Mouse (Mus musculus): ENCODE measurements at regions not wholly inside any gene's neighbourhood (a gene's known extent, or its start where the extent isn't known, plus 50 kb on each side); places are given as distances from the start of the nearest gene placed in this dataset.
A peak's percentile ranks its signal among the peaks of the same experiment; 100 is the strongest.

DNA sequence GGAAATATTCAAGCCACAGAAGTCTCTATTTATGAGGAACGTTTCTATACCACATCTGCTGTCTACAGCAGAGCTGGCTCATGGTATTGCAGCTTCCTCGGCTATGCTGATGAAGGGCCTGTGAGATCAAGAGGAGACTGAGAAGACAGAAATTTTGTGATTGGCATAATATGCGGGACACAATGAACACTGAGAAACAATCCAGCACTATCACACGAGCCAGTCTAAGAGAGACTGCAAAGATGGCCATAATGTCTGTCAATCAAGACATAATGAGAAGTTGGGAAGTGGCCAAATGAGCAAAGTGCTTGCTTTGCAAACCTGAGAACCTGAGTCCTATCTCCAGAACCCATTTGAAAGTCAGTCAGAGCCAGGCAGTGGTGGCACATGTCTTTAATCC lies 437.5 kb downstream of the Pdcd6ip start:
- WGBS, result 17% methylated on average over 4 of the region's 4 CpGs
- H3K4me1 ChIP-seq, result peaks cover 10% of the 10 kb centered on the region; the same call in 1 of the 2 replicates
- H3K9ac ChIP-seq (replicated peaks), result no peak overlapping the region
- H3K4me2 ChIP-seq (replicated peaks), result no peak overlapping the region
- no peaks in the 10 kb centered on the region for H3K9me3 ChIP-seq
- no peaks in the 10 kb centered on the region for H3K27me3 ChIP-seq
- no peaks in the 10 kb centered on the region for H3K36me3 ChIP-seq
- peak overlapping the region; percentile 38; the same call in 1 of the 2 replicates for H3K27ac ChIP-seq (replicated peaks)
- ATAC-seq (replicated peaks), result peak; percentile 84
- H3K4me3 ChIP-seq, result no peak overlapping the region

DNA sequence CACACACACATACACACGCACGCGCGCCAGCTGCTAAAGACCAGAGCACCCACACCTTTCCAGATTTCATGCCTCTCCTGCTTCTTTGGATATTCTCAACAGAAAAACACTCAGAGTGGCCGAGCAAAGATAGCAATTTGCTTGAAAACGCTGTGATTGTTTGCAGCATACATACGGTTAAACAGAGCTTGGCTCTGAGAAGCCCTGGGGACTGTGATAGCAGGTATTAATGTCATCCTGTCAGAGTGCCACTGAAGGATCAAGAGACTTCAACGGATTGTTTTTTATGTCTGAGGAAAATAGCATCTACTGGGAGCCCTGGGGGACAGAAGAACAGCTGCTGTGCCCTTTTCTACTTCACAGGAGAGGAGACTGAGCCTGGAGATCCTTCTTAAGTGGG lies 440.4 kb downstream of the Pdcd6ip start:
- H3K27ac ChIP-seq (replicated peaks), result no peak overlapping the region; the same call in 1 of the 2 replicates
- no peak overlapping the region for H3K4me2 ChIP-seq (replicated peaks)
- H3K36me3 ChIP-seq, result no peaks in the 10 kb centered on the region
- H3K9me3 ChIP-seq, result no peaks in the 10 kb centered on the region
- H3K4me1 ChIP-seq, result peaks cover 10% of the 10 kb centered on the region; the same call in 1 of the 2 replicates
- no peak overlapping the region for H3K4me3 ChIP-seq
- no peaks in the 10 kb centered on the region for H3K27me3 ChIP-seq
- WGBS, result 73% methylated on average over 8 of the region's 8 CpGs
- H3K9ac ChIP-seq (replicated peaks), result no peak overlapping the region
- no peak for ATAC-seq (replicated peaks)

DNA sequence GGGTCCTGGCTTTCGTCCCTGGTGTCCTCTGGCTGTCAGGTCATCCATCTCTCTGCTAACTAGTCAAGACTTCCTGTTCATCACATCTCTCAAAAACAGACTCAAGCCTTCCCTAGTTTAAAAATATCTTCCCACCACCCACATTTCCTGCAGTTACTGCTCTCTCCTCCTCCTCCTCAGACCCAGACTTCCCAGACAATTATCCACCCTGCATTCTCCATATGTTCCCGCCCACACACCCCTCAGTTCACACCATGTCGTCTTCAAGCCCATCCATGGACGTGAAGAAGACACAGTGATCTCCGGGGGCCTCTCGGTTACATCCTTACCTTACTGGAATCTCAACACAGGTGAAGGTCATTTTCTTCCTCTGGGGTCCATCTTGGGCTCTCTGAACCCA lies 444.4 kb downstream of the Pdcd6ip start:
- no peak overlapping the region for H3K4me2 ChIP-seq (replicated peaks)
- H3K36me3 ChIP-seq, result no peaks in the 10 kb centered on the region
- no peak overlapping the region for H3K4me3 ChIP-seq
- no peak for ATAC-seq (replicated peaks)
- H3K27ac ChIP-seq (replicated peaks), result no peak overlapping the region
- no peak overlapping the region for H3K9ac ChIP-seq (replicated peaks)
- no peaks in the 10 kb centered on the region for H3K9me3 ChIP-seq
- WGBS, result 90% methylated on average over 6 of the region's 6 CpGs
- no peaks in the 10 kb centered on the region for H3K4me1 ChIP-seq
- no peaks in the 10 kb centered on the region for H3K27me3 ChIP-seq

DNA sequence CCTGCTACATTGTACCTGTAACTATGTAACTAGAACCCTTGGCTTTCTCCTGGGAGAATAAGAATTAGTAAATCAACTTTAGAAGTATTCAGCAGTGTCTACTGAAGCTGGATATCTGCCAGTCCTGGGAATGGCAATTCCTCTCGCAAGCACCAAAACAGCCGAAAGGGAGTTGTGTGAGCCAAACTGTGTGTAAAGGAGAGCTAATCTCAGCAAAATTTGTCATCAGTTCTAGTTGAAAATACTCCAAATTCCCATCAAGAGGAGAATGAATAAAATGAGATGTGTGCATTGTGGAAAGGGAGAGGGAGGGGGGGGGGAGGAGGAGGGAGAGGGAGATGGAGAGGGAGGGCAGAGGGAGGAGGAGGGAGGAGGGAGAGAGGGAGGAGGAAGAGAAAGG lies 447.8 kb downstream of the Pdcd6ip start:
- WGBS, result 41% methylated on average over 2 of the region's 2 CpGs

DNA sequence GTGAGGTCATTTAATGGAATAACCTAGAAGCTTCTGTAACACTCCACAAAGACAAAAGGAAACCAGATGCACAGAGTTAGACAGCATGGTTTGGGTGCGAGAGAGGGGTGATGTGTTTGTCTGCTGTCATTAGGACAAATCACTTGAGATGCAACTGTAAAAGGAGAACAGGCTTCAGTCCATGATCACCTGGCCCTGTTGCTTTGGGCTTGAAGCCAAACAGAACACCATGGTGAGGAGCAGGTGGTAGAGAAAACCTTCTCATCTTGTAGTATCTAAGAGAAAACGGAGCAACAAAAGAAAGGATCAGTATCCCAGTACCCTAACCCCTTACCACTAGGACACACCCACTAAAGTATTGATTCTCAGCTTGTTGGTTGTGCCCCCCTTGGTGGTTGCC lies 449.5 kb downstream of the Pdcd6ip start:
- Histone ChIP-seq H3K36me3 (no peaks in the 10 kb centered on the region), H3K4me3 (no peak overlapping the region), H3K4me1 (no peaks in the 10 kb centered on the region), H3K27ac (replicated peaks) (no peak overlapping the region), H3K9me3 (no peaks in the 10 kb centered on the region), H3K27me3 (no peaks in the 10 kb centered on the region), H3K4me2 (replicated peaks) (no peak overlapping the region), H3K9ac (replicated peaks) (no peak overlapping the region)
- 83% methylated on average over 2 of the region's 2 CpGs for WGBS
- no peak for ATAC-seq (replicated peaks)

More for the DNA sequence above, 447.8 kb downstream of the Pdcd6ip start:
- Histone ChIP-seq H3K4me3 (no peak overlapping the region), H3K27me3 (no peaks in the 10 kb centered on the region), H3K4me2 (replicated peaks) (no peak overlapping the region), H3K9me3 (no peaks in the 10 kb centered on the region), H3K27ac (replicated peaks) (no peak overlapping the region), H3K9ac (replicated peaks) (no peak overlapping the region), H3K4me1 (no peaks in the 10 kb centered on the region), H3K36me3 (no peaks in the 10 kb centered on the region)
- ATAC-seq (replicated peaks), result no peak

DNA sequence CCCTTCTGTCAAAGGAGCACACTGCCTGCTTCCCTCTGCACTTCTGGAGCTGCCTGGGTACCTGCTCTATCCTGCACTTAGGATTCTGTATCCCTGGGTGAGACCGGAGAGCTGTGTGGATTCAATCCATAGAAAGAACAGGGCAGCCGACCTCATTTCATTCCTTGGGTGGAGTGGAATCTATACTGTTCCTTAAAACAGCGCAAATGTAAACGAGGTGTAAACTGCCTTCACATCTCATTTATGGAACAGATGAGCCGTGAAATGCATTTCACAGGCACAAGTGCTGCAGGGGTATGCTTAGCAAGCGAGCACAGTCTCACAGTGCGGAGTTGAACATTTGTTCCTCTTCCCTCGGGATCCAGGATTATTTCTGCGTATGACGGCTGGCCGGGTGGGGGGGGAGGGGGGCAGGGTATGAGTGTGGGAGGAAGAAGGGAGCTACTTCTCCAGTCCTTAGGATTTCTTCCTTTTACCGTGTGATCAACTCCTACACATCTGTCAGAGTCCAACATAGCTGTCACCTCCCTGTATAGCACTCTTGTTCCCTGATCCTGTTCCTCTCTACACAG lies 459.3 kb downstream of the Pdcd6ip start:
- WGBS, result 43% methylated on average over 12 of the region's 12 CpGs
- H3K36me3 ChIP-seq, result no peaks in the 10 kb centered on the region
- no peaks in the 10 kb centered on the region for H3K9me3 ChIP-seq
- H3K4me2 ChIP-seq (replicated peaks), result no peak overlapping the region
- no peak overlapping the region for H3K4me3 ChIP-seq
- 0 out of 2 replicates have a peak, but pooled peaks cover 2% of the 10 kb centered on the region for H3K4me1 ChIP-seq
- H3K9ac ChIP-seq (replicated peaks), result no peak overlapping the region
- peak overlapping the region; percentile 83 for H3K27ac ChIP-seq (replicated peaks)
- peak; percentile 84; the same call in 1 of the 2 replicates for ATAC-seq (replicated peaks)
- no peaks in the 10 kb centered on the region for H3K27me3 ChIP-seq

DNA sequence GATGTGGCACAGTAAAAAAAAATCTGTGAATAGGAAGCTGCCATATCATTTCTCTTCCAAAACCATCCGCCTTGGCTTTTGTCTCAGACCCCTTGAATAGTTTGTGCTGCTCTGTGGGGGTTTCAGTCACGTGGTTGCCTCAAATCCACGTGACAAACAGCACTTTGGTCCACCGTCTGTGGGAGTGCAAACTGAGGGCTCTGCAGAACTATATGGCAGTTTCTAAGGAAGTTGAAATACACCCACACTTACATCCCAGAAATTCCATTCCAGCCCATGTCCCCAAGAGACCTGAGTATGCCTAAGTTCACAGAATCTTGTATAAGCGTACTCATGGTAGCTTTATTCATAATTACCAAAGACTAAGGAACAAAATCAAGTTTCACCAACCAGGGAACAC lies 460.1 kb downstream of the Pdcd6ip start:
- Histone ChIP-seq H3K4me3 (no peak overlapping the region), H3K4me1 (0 out of 2 replicates have a peak, but pooled peaks cover 2% of the 10 kb centered on the region), H3K9ac (replicated peaks) (no peak overlapping the region), H3K27me3 (no peaks in the 10 kb centered on the region), H3K27ac (replicated peaks) (peak overlapping the region; percentile 83), H3K36me3 (no peaks in the 10 kb centered on the region), H3K9me3 (no peaks in the 10 kb centered on the region), H3K4me2 (replicated peaks) (no peak overlapping the region)
- WGBS, result 51% methylated on average over 5 of the region's 5 CpGs
- no peak for ATAC-seq (replicated peaks)

DNA sequence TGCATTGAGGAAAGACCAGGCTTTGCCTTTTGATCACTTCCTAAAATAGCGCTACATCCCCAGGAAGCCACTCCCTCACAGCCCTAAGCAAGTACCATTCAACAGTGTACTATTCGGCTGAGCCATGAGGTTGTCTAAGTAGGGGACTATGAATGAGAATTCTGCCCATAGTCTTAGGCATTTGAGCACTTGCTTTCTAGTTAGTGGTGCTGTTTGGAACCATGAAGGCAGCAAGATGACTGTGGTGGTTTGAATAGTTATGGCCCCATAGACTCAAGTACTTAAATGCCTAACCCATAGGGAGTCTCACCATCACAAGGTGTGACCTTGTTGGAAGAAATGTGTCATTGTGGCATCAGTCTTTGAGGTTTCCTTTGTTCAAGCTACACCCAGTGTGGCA lies 464.2 kb downstream of the Pdcd6ip start:
- Histone ChIP-seq H3K9ac (replicated peaks) (no peak overlapping the region), H3K4me3 (no peak overlapping the region), H3K4me2 (replicated peaks) (no peak overlapping the region), H3K4me1 (0 out of 2 replicates have a peak, but pooled peaks cover 2% of the 10 kb centered on the region), H3K9me3 (no peaks in the 10 kb centered on the region), H3K27me3 (no peaks in the 10 kb centered on the region), H3K27ac (replicated peaks) (no peak overlapping the region), H3K36me3 (no peaks in the 10 kb centered on the region)
- ATAC-seq (replicated peaks), result no peak
- 90% methylated on average over 2 of the region's 2 CpGs for WGBS

DNA sequence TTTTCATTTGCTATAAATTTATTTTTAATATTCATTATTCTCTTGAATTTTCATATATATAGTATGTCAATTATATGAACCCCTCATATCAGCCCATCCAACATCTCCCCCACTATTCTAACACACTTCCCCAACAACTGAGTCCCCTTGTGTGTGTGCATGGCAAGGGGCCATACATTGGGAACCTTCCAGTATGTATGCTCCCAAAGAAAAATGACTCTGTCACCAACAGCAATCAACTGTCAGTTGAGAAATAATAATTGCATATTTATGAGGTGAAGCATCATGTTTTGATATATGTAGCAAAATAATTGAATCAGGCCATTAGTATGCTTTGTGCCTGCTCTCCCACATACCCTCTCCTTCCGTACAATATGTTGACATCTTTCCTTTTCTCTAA lies 474.7 kb downstream of the Pdcd6ip start:
- H3K4me2 ChIP-seq (replicated peaks), result no peak overlapping the region
- ATAC-seq (replicated peaks), result no peak
- H3K4me1 ChIP-seq, result no peaks in the 10 kb centered on the region
- H3K4me3 ChIP-seq, result no peak overlapping the region
- no peaks in the 10 kb centered on the region for H3K27me3 ChIP-seq
- H3K27ac ChIP-seq (replicated peaks), result 0 out of 2 replicates have a peak overlapping the region, but pooled peaks have one; percentile 8
- 59% methylated on average over 1 of the region's 1 CpGs for WGBS
- no peak overlapping the region for H3K9ac ChIP-seq (replicated peaks)
- no peaks in the 10 kb centered on the region for H3K9me3 ChIP-seq
- no peaks in the 10 kb centered on the region for H3K36me3 ChIP-seq

DNA sequence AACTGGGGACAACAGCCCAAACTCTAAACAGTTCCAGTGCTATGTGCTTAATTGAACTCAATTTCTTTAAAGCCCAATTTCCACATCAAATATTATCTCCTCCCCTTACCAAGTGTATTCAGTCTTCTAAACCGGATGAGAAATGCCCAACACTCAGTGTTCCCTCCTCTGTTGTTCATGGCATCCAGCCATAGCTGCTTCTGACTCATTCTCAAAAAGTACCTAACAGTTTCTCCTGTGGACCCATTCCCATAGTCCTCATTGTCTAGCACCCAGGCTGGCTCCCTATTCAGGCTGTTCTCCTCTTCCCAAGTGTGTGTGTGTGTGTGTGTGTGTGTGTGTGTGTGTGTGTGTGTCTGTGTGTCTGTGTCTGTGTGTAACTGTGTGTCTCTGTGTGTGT lies 478.7 kb downstream of the Pdcd6ip start:
- Histone ChIP-seq H3K4me1 (no peaks in the 10 kb centered on the region), H3K4me2 (replicated peaks) (no peak overlapping the region), H3K9me3 (no peaks in the 10 kb centered on the region; the same call in 1 of the 2 replicates), H3K27me3 (no peaks in the 10 kb centered on the region), H3K4me3 (no peak overlapping the region), H3K9ac (replicated peaks) (no peak overlapping the region), H3K27ac (replicated peaks) (no peak overlapping the region), H3K36me3 (no peaks in the 10 kb centered on the region)
- ATAC-seq (replicated peaks), result no peak
- WGBS, result 81% methylated on average over 1 of the region's 1 CpGs

DNA sequence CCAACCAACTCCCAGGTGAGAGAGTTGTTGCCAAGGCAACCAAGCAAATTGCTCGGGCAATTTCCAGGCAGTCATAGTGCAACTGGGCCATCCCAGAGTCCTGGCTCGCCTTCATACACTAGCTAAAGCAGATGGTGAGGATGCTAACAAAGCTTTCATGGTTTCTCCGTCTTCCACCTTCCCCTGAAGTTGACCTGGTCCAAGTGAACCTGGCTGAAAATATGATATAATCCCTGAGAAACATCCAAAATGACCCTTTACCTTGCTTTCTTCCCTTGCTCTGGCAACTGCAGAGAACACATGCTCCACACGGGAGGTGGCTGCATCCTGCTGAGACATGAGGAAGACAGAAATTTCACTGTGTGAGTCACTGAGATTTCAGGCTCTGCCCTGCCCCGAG lies 494.1 kb downstream of the Pdcd6ip start:
- H3K27me3 ChIP-seq, result no peaks in the 10 kb centered on the region
- ATAC-seq (replicated peaks), result no peak
- no peak overlapping the region for H3K9ac ChIP-seq (replicated peaks)
- H3K4me3 ChIP-seq, result no peak overlapping the region
- H3K27ac ChIP-seq (replicated peaks), result no peak overlapping the region
- no peak overlapping the region for H3K4me2 ChIP-seq (replicated peaks)
- H3K4me1 ChIP-seq, result no peaks in the 10 kb centered on the region
- H3K36me3 ChIP-seq, result no peaks in the 10 kb centered on the region
- WGBS, result 70% methylated on average over 5 of the region's 5 CpGs
- H3K9me3 ChIP-seq, result no peaks in the 10 kb centered on the region

DNA sequence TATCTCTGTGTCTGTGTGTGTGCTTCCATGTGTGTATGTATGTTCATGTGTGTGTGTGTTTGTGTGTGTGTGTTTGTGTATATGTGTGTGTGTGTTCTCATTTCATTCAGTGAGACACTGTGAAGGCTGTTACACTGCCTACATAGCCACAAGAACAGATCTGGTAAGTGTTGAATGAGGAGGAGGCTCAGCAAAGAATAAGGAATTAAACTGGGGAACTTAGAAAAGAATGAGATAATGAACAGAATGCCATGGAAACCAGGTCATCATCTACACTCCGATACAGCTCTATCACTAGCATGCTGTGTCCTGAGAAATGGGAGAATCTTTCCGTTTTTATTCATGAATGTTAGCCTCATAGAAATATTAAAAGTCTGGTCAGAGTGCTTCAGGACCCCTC lies 495.7 kb downstream of the Pdcd6ip start:
- Histone ChIP-seq H3K36me3 (no peaks in the 10 kb centered on the region), H3K27ac (replicated peaks) (no peak overlapping the region), H3K27me3 (no peaks in the 10 kb centered on the region), H3K4me2 (replicated peaks) (no peak overlapping the region), H3K4me3 (no peak overlapping the region), H3K4me1 (no peaks in the 10 kb centered on the region), H3K9ac (replicated peaks) (no peak overlapping the region), H3K9me3 (no peaks in the 10 kb centered on the region)
- WGBS, result 86% methylated on average over 2 of the region's 2 CpGs
- ATAC-seq (replicated peaks), result no peak

DNA sequence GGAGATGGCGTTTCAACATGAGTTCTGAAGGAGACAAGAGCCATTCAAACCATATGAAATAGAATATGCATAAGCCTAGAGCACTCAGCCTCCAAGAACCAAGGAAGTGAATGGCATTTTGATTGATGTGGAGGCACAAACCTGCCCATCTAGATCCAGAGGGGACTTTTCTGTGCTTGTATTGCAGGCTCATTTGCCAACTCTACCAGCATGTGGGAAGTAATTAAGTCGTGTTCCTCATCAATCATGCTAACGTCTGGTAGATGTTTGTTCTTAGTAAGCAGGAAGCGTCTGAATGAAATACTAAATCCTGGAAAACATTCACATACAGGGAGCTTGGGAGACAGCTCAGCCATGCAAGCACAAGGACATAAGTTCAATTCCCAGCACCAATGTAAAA lies 499.9 kb downstream of the Pdcd6ip start:
- Histone ChIP-seq H3K9ac (replicated peaks) (no peak overlapping the region), H3K4me3 (no peak overlapping the region), H3K4me2 (replicated peaks) (no peak overlapping the region), H3K9me3 (no peaks in the 10 kb centered on the region), H3K27ac (replicated peaks) (no peak overlapping the region), H3K36me3 (no peaks in the 10 kb centered on the region), H3K27me3 (no peaks in the 10 kb centered on the region), H3K4me1 (no peaks in the 10 kb centered on the region)
- no peak for ATAC-seq (replicated peaks)
- 33% methylated on average over 4 of the region's 4 CpGs for WGBS

All from forebrain, embryonic 15.5 days (tissue).